Mouse (Mus musculus) midbrain, embryonic 11.5 days (tissue): ENCODE data around the gene Ccdc136. TPM values are rescaled to one million over a fixed set of nuclear protein-coding genes. Genes with fewer than 3 reads are reported as not detected.

ENCODE experiments used
- ATAC-seq: fragments of 200-750 bp; cut with Nextera tagmentation; 2 replicates; pipeline ENCODE4 v1.8.0; 2017; ENCODE audit warnings: moderate TSS enrichment, moderate library complexity; ENCODE audit not compliant: low FRiP score
- DNase-seq: peaks from one replicate; pipeline ENCODE4 v3.0.0; 2015; ENCODE audit warnings: low spot score; ENCODE audit errors: missing footprints
- H3K27ac ChIP-seq: fragments of 300-500 bp; sonication (generic); 2 replicates; pipeline ENCODE4 v1.5.1; 2014; ENCODE audit warnings: low read depth, low read length
- H3K27me3 ChIP-seq: fragments of 300-500 bp; sonication (generic); 2 replicates; pipeline ENCODE4 v1.6.1; 2014; ENCODE audit warnings: mild to moderate bottlenecking, low read length, moderate library complexity, mixed read lengths; ENCODE audit not compliant: control insufficient read depth, insufficient read depth
- H3K36me3 ChIP-seq: fragments of 300-500 bp; sonication (generic); 2 replicates; pipeline ENCODE4 v1.6.1; 2014; ENCODE audit warnings: mild to moderate bottlenecking, low read length, moderate library complexity, mixed read lengths; ENCODE audit not compliant: control insufficient read depth, insufficient read depth
- H3K4me1 ChIP-seq: fragments of 300-500 bp; sonication (generic); 2 replicates; pipeline ENCODE4 v1.6.1; 2014; ENCODE audit warnings: low read length; ENCODE audit not compliant: control insufficient read depth, insufficient read depth
- H3K4me2 ChIP-seq: fragments of 300-500 bp; sonication (generic); 2 replicates; pipeline ENCODE4 v1.6.1; 2014; ENCODE audit warnings: mild to moderate bottlenecking, moderate library complexity
- H3K4me3 ChIP-seq: fragments of 300-500 bp; sonication (generic); 2 replicates; pipeline ENCODE4 v1.5.1; 2014; ENCODE audit warnings: low read depth, low read length
- H3K9ac ChIP-seq: fragments of 300-500 bp; sonication (generic); 2 replicates; pipeline ENCODE4 v1.6.1; 2014; ENCODE audit warnings: low read length
- H3K9me3 ChIP-seq: fragments of 300-500 bp; sonication (generic); 2 replicates; pipeline ENCODE4 v1.6.1; 2016; ENCODE audit warnings: low read length; ENCODE audit not compliant: control insufficient read depth
- WGBS: fragments of 180-500 bp; shearing (Covaris S2); extraction: QIAGEN DNeasy Blood & Tissue Kit; methylation state at CpG from one replicate; pipeline ENCODE4 v1.1.7; 2014; 5-methylcytosine and 5-hydroxymethylcytosine counted together
- polyA plus RNA-seq: library from polyadenylated mRNA; unstranded; fragments of >200 nt; fragmentation: Nextera tagmentation; extraction: Ambion mirVana; gene quantifications from 2 replicates; pipeline ENCODE4 v1.2.1, GENCODE M21; 2014

The Ccdc136 gene
- polyA plus RNA-seq, 1 experiment from 2014 or later: 20.5 TPM

DNA sequence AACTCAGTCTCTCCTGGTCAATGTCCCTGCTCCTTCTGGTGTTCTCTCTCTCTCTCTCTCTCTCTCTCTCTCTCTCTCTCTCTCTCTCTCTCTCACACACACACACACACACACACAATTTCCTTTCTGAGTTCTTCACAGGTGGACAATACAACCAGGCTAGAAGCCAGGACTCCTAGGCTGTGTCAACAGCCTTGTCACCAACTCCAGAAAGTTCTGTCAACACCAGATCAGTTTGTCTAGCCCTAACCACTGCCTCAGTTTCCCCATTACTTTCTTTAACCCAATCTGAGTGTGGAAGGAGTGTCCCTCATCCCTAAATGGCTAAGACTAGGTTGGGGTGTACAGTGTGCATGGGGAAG is 36.5 kb downstream of the Ccdc136 start:
- Histone ChIP-seq H3K4me3 (peak overlapping the region; percentile 44), H3K9me3 (no peaks in the 10 kb centered on the region), H3K27ac (no peak overlapping the region), H3K4me2 (peak overlapping the region; percentile 74), H3K27me3 (peaks cover 34% of the 10 kb centered on the region), H3K9ac (peak overlapping the region; percentile 53), H3K36me3 (no peaks in the 10 kb centered on the region), H3K4me1 (peaks cover 34% of the 10 kb centered on the region)
- DNase-seq (no peak), ATAC-seq (no peak)

DNA sequence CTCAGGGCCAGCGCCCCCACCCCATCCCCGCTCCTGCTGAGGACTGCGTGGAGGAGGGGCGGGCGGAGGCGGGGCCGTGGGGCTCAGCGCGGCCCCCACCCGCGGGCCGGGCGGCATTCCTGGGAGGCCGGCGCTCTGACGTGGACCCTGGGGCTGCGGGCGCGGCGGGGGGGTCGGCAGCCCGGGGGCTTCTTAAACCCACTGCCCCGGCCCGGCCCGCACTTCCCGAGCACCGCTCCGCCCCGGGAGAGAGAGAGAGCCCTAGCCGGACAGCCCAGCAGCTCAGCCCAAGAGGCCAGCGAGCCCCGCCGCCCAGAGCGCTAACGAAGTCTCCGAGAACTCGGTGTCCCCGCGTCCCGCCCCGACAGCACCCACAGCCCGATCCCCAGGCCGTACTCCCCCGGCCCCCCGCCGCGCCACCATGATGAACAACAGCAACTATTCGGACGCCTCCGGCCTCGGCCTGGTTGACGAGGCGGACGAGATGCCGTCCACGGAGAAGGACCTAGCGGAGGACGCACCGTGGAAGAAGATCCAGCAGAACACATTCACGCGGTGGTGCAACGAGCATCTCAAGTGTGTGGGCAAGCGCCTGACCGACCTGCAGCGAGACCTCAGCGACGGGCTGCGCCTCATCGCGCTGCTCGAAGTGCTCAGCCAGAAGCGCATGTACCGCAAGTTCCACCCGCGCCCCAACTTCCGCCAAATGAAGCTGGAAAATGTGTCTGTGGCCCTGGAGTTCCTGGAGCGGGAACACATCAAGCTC is 37.1 kb downstream of the Ccdc136 start, which contains the start of gene Flnc:
Gene Flnc (plus strand): TSS at position 219 of the 766 bp plus-strand sequence.
- DNase-seq: peak; percentile 94
- peak; percentile 22 for ATAC-seq
- H3K4me1 ChIP-seq: peaks cover 34% of the 10 kb centered on the region
- H3K9ac ChIP-seq: peak within 1 kb of the TSS; percentile 53
- under 1% methylated on average over 69 of the region's 77 CpGs for WGBS
- H3K4me2 ChIP-seq: peak within 1 kb of the TSS; percentile 74
- H3K27me3 ChIP-seq: peaks cover 34% of the 10 kb centered on the region
- H3K36me3 ChIP-seq: no peaks in the 10 kb centered on the region
- H3K4me3 ChIP-seq: peak within 1 kb of the TSS; percentile 44
- H3K27ac ChIP-seq: no peak within 1 kb of the TSS
- H3K9me3 ChIP-seq: no peaks in the 10 kb centered on the region

DNA sequence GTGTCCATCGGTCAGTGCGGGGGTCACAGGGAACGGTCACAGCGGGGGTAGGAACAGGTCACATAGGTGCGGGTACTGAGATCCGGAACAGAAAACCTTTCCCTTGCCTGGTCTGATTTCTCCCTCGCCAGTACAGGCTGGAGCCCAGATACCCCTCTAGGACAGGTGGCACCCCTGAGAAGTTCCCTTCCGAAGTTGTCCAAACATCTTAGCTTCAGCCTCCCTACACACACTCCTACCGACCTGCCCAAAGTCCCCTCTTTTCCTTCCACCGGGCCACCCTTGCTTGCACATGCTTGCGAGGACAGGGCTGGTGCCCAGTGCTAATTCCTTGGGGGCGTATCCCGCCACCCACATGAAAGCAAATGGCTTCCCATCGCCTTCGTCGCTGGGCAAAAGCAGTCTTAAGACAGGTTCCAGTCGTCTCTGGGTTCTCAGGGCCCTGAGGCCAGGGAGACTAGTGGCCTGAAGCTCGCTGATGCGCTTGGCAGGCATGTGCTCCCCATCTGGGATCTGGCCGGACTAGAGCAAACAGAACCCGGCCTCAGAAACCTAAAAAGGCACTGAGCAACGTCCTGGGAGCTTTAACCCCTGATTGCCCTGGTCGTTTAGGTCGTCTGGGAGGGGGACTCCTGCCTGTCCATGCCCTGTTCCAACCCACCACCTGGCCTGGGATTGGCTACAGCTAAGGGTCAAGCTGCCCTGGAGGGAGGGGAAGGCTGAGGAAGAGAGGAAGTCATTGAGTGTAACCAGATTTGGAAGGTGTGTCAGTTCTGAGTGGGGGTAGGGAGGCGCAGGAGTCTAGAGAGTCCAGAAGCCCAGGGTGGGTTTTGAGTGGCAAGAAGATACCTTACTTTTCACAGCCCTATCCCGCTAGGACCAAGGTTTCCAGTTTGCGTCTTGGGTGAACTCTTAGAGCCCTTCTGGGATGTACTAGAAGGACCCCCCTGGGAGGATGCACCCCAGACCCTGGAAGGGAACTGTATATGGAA is 38.0 kb downstream of the Ccdc136 start:
- no peaks in the 10 kb centered on the region for H3K36me3 ChIP-seq
- no peaks in the 10 kb centered on the region for H3K9me3 ChIP-seq
- H3K4me1 ChIP-seq: peaks cover 34% of the 10 kb centered on the region
- H3K27me3 ChIP-seq: peaks cover 34% of the 10 kb centered on the region
- peak overlapping the region; percentile 53; the same call in 1 of the 2 replicates for H3K9ac ChIP-seq
- no peak overlapping the region; the same call in 1 of the 2 replicates for H3K27ac ChIP-seq
- H3K4me3 ChIP-seq: peak overlapping the region; percentile 44
- 0 out of 2 replicates have a peak, but pooled peaks have one; percentile 3 for ATAC-seq
- H3K4me2 ChIP-seq: peak overlapping the region; percentile 74
- 1% methylated on average over 27 of the region's 27 CpGs for WGBS
- peak; percentile 95 for DNase-seq

GRCm38 (mm10) chr6:29434911-29435691 is 39.0 kb downstream of the Ccdc136 start:
- DNase-seq (peak; percentile 91), ATAC-seq (peak; percentile 49)
- Histone ChIP-seq H3K4me1 (peaks cover 34% of the 10 kb centered on the region), H3K27ac (peak overlapping the region; percentile 40; the same call in 1 of the 2 replicates), H3K9ac (peak overlapping the region; percentile 49), H3K27me3 (peaks cover 34% of the 10 kb centered on the region), H3K4me3 (peak overlapping the region; percentile 11), H3K36me3 (no peaks in the 10 kb centered on the region), H3K9me3 (no peaks in the 10 kb centered on the region), H3K4me2 (peak overlapping the region; percentile 36)
- WGBS: 3% methylated on average over 13 of the region's 13 CpGs

DNA sequence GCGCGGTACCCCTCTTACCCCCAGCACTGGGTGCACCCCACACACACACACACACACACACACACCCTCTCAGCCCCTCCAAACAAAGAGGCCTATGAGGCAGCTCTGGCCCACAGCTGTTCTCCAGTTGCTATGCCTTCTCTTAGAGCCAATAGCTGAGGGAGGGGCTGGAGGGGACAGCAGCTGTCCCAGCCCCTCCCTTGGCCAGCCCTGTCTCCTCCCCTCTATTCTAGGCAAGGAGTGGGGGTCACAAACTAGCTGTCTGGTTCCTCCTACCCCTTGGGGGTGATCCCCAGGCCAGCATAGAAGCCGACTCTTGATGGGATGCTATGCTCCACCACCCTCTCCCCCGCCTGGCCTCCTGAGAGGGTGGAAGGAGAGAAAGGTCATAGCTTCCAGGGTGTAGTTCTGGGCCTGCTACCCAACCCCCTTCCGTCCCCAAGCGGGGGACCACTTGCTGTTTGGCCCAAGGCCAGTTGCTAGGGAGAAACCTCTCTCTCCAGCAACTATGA is 39.9 kb downstream of the Ccdc136 start:
- peak overlapping the region; percentile 40; the same call in 1 of the 2 replicates for H3K27ac ChIP-seq
- peak overlapping the region; percentile 36 for H3K4me2 ChIP-seq
- H3K9ac ChIP-seq: peak overlapping the region; percentile 40; the same call in 1 of the 2 replicates
- H3K4me3 ChIP-seq: no peak overlapping the region
- ATAC-seq (peak; percentile 68), DNase-seq (peak; percentile 89)
- peaks cover 34% of the 10 kb centered on the region for H3K4me1 ChIP-seq
- H3K27me3 ChIP-seq: peaks cover 34% of the 10 kb centered on the region
- WGBS: 11% methylated on average over 6 of the region's 6 CpGs
- H3K9me3 ChIP-seq: no peaks in the 10 kb centered on the region
- H3K36me3 ChIP-seq: no peaks in the 10 kb centered on the region

- no peaks in the 10 kb centered on the region for H3K9me3 ChIP-seq
- peak overlapping the region; percentile 39; the same call in 1 of the 2 replicates for H3K9ac ChIP-seq
- H3K4me2 ChIP-seq: peak overlapping the region; percentile 36
- ATAC-seq: peak; percentile 35
- no peak overlapping the region for H3K4me3 ChIP-seq
- no peak for DNase-seq
- 7% methylated on average over 11 of the region's 11 CpGs for WGBS
- H3K27me3 ChIP-seq: peaks cover 34% of the 10 kb centered on the region
- no peaks in the 10 kb centered on the region for H3K36me3 ChIP-seq
- peaks cover 34% of the 10 kb centered on the region for H3K4me1 ChIP-seq
- H3K27ac ChIP-seq: peak overlapping the region; percentile 12; the same call in 1 of the 2 replicates
Observed at GRCm38 (mm10) chr6:29436461-29436934, 40.4 kb downstream of the Ccdc136 start.

- no peak overlapping the region for H3K4me3 ChIP-seq
- WGBS: 62% methylated on average over 4 of the region's 4 CpGs
- no peaks in the 10 kb centered on the region for H3K9me3 ChIP-seq
- no peak overlapping the region for H3K27ac ChIP-seq
- peaks cover 11% of the 10 kb centered on the region for H3K27me3 ChIP-seq
- H3K4me1 ChIP-seq: peaks cover 20% of the 10 kb centered on the region
- DNase-seq (no peak), ATAC-seq (no peak)
- H3K36me3 ChIP-seq: no peaks in the 10 kb centered on the region
- no peak overlapping the region for H3K4me2 ChIP-seq
- no peak overlapping the region for H3K9ac ChIP-seq
Observed at GRCm38 (mm10) chr6:29439251-29439650, 43.1 kb downstream of the Ccdc136 start.

DNA sequence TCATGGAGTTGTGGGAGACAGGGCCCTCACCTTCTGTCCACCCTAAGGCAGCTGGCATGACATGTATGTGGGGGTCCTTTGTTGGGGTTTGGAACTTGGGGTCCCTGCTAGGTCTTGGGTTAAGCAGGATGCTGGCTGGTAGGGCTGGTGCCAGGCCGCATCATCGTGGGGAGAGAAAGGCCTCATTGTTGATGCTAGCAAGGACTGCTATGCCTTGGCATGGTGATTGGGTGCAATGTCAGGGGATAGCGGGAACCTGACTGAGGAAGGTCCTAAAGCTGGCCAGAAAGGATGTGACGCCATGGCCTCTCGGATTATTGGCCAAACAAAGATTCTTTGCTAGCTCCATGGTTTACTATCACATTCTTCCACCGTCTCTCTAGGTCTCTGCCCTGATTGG is 43.7 kb downstream of the Ccdc136 start:
- Histone ChIP-seq H3K9ac (no peak overlapping the region), H3K4me1 (peaks cover 19% of the 10 kb centered on the region), H3K4me3 (no peak overlapping the region), H3K4me2 (no peak overlapping the region), H3K27ac (no peak overlapping the region), H3K9me3 (no peaks in the 10 kb centered on the region), H3K36me3 (no peaks in the 10 kb centered on the region), H3K27me3 (peaks cover 5% of the 10 kb centered on the region)
- no peak for DNase-seq
- whole genome bisulfite sequencing: 89% methylated on average over 6 of the region's 6 CpGs
- ATAC-seq: no peak
